Mouse (Mus musculus) right cerebral cortex, adult 18-20 months (tissue): ENCODE measurements around the gene Slc9a3r2.
"Not testable (repeated sequence)": the region's sequence is repeated elsewhere in the genome, so short reads cannot be mapped to it uniquely, and the experiment has no call there.

Experiments
- DNase-seq: peaks from one replicate; pipeline ENCODE4 v3.0.0; 2022; ENCODE audit warnings: mixed read lengths

Gene Slc9a3r2

DNA sequence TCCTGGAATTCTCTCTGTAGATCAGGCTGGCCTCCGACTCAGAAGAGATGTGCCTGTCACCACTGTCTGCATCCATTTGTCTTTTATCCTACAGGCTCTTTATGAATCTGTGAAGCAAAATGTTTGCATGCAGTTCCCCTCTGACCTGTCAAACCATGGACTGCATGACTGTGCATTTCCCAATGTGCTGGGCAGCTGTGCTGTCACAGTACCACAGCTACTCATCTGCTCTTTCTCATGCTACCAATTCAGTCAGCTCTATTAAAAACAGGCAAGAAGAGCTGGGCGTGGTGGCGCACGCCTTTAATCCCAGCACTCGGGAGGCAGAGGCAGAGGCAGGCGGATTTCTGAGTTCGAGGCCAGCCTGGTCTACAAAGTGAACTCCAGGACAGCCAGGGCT lies 16.9 kb upstream of the Slc9a3r2 start:
- DNase-seq, result not testable (repeated sequence)

DNA sequence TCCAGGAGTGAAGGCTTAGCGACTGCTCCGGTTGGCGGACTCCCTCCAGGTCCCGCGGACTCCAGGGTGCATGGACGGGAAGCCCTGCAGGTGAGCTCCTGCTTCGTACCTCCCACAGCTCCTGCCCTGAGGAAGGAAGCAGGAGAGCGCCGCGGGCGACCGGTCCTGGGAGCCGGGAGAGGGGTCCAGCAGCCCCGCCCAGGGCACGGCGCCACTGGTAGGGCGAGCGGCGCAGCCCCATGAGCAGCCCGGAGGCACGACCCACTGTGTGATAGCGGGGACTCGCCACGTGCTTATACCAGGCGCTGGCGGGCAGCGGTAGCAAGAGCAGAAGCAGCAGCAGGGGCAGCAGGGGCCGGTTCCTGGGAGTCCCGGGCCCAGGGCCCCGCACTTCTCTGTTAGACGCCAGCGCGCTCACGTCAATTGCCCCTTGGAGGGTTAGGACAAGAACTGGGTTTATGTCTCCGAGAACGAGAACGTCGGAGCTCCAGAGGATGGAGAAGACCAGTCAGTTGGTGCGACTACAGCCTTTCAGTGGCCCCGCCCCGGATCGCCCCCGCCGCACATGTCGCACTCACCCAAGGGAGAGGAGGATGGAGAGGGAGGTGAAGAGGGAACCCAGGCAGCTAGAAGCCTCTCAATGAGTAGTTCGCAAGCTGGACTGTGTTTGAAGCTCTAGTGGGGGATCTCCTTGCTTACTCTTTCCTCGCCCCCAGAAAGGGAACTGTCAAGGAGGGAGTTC lies 8.1 kb upstream of the Slc9a3r2 start, which contains the start of gene Npw:
Gene Npw (minus strand): TSS at position 441 of the 742 bp plus-strand sequence.
- DNase-seq, result no peak

DNA sequence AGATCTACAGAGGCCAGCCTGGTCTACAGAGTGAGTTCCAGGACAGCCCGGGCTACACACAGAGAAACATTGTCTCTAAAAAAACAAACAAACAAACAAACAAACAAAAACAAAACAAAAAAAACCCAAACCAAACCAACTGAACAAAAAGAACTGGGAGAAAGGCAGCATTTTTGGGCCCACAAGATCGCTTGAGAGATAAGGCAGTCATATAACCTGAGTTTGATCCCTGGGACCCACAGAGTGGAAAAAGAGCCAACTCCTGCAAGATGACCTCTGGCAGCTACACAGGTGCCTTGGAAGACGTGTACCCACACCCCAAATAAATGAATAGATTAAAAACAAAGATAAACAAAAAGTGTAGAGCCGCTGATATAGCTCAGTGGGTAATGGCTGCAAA lies 4.8 kb upstream of the Slc9a3r2 start:
- DNase-seq, result no peak

DNA sequence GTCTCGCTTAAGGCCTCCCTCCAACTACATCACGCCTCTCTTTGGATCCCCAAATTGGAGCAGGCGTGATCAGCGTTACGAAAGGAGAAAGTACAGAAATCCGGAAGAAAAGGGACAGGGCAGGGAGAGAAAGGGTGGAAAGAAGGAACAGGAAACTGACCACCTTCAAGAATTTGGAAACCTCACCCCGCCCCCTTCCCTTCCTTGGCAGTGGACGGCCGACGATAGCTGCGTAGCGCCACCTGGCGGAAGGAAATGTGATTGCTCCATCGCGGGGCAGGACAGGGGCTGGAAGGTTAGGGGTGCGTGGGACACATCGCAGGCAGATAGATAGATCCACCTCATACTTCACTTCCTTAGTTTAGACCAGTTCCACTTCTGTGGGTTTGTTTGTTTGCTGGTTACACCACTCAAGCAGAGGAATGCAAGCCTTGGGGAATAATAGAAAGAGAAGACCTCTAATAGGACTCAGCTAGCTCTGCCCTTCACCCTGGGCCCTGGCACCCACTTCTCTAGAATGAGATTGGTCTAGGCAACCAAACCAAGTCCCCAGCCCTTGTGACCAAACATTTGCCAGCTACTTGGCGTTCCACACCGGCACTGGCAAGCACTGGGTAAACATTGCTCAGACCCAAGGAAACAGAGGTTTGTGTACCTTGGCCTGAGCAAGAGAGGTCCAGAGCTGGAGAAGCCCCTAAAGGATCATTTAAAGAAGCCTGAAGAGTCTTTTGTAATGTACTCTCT lies 4.0 kb upstream of the Slc9a3r2 start:
- DNase-seq, result peak; percentile 50

DNA sequence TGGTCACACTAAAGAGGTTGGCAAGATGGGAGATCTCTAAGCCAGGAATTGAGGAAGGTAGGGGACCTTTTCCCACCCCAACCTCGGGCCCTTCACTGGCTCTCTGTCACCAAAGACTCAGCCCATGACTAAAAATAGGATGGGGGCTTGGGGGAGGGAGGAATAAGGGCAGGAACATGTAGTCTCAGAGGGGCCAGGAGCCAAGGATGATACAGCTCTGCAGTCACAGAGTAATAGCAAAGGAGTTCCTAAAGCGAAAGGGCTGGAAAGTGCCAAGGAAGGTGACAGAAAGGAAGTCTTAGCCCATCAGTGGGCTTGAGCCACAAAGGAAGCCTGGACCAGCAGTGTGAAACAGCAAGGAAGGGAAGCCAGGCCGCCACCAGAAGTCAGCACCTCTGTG lies 1.7 kb upstream of the Slc9a3r2 start:
- DNase-seq, result no peak

DNA sequence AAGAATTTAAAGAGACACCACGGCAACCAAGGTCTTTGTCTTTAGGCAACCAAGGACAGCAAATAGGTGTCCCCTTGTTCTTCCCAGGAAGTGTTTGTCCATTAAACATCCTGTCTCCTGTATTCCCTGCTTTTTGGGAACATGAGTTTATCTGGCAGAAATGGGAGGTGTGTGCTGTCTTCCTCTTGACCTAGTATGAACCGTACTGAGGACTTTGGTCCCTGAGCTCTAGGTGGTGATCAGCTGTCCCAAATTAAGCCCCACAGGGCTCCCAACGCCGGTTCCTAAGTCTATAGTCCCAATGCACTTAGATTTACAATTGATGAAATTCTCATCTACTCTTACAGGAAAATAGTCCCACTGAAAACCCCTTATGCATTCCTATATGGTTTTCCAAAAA lies 639 bp upstream of the Slc9a3r2 start:
- DNase-seq, result no peak

DNA sequence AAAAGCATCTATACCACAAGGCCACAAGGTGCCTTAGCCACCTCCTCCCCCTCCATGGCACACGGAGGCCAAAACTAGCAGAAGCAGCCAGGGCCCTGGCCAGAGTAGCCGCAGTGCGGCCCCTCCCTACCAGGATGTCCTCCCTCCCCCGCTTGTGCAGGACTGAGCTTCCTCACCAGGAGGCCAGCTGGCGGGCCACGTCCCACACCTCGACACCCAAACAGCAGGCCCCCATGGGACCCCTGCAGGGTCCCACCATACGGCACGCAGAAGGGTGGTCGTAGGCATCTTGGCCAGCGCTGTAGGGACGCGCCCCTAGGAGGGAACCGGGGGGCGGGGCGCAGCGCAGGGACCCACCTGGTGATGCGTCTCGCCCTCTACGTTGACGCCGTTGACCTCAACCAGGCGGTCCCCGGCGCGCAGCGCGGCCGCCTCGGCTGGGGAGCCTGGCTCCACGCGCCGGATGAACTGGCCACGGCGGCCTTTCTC lies 502 bp downstream of the Slc9a3r2 start:
- peak; percentile 19 for DNase-seq

DNA sequence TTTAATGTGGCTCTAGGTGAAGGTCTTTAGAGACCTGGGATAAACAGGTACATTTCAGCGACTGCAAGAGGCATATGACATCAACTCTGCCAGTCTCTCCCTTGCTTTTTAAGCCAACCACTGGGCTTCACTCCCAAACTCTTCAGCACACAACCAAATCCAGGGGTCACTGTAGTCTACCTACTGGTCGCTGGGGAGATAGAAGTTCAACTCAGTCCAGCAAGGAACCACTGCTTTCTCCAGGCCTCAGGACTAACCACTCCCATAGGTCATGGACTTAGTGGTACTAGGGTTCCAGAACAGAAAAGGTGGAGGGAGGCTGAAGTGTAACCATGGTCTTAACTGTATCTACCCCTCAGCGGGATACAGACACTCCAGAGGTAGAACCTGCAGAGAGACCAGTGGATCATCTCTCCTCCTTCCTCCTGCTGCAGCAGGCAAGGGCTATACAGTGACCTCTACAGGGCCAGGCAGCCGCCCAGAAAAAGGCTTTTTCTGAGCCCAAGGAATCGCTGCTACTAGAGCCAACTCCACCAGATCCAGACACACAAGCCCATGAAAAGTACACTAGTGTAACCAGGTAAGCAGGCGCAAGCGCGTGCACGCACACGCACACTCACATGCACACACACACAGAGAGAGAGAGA lies 1.3 kb downstream of the Slc9a3r2 start:
- no peak for DNase-seq

DNA sequence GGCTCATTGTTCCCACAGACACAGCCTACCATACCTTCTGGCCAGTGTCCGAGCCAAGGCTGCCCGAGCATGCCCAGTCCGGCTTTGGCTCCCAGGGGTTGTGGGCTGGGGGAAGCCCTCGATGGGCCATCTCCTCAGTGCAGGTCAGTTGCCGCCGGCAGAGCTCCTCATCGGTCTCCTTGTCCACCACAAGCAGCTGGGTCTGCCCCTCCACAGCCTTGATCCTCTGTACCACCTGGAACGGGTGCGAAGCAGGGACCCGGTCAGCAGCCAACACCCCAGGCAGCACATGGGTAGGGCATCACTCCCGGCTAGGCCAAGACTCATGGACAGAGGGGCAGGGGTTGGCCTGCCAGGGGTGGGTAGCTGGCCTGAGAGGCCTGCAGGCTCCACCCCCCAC lies 2.6 kb downstream of the Slc9a3r2 start:
- no peak for DNase-seq

DNA sequence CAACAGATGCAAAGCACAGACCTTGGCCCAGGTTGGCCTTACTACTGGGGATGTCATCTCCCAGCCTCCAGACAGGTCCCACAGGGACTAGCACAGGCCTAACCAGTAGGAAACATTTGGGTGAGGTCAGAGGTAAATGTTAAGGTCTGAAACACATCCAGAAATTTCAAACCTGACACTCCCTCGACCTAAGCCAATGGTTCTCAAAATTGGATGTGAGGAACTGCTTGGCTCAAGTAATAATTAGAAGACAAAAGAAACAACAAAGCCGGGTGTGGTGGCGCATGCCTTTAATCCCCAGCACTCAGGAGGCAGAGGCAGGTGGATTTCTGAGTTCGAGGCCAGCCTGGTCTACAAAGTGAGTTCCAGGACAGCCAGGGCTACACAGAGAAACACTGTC lies 3.7 kb downstream of the Slc9a3r2 start:
- DNase-seq, result no peak

DNA sequence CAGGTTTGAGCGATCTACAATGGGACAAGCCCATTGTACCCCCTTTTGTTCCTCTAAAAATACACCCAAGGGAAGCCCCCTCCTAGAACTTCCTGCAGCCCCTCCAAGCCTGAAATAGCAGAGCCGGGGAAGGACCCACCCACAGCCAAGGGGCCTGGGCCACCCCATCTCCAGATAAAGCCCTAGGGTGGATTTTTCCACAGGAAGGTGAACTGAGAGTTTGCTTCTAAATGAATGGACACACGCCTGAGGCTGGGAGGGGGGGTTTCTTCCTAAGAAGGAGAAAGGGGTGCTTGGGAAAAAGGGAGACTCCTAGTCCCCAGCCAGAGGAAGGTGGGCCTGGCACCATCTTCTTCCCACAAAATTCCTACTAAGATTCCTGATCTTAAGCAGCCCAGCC lies 4.2 kb downstream of the Slc9a3r2 start:
- DNase-seq, result no peak

DNA sequence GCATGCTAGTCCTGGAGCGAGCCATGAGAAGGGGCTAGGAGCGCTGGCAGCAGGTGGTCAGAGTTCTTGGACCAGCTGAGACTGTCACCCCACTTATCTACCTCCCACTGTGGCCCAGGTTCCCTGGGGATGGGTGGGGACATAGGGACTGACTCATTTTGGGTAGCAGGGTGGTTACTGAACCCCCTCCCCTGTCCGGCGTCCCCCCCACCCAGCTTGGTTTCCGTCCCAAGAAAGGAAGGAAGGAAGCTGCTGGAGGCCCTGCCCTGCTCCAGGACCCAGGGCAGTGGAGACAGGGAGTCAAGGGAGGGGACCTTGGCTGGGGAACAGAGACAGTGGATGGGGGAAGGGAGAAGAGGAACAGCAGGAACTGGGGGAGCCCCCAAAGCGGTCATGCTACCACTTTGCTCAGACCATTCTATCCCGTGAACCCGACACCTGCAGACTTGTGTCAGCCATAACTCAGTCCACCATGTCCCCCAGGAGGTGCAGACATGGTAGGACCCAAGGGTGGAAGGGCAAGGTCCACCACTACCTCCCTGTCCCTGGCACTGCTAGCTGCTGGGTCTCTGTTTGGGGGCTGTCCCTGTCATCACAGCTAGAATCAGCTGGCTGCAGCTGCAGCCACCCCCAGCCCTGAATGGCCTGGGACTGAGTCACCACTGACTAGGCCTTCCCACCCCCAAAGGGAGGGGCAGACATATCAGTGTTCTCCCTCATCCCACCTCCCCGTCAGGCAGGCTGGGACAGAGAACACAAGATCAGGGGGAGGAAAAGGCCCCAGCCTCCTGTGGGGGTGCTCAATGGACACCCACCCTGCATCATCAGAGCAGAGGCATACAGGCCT lies 5.0 kb downstream of the Slc9a3r2 start:
- peak; percentile 38 for DNase-seq

DNA sequence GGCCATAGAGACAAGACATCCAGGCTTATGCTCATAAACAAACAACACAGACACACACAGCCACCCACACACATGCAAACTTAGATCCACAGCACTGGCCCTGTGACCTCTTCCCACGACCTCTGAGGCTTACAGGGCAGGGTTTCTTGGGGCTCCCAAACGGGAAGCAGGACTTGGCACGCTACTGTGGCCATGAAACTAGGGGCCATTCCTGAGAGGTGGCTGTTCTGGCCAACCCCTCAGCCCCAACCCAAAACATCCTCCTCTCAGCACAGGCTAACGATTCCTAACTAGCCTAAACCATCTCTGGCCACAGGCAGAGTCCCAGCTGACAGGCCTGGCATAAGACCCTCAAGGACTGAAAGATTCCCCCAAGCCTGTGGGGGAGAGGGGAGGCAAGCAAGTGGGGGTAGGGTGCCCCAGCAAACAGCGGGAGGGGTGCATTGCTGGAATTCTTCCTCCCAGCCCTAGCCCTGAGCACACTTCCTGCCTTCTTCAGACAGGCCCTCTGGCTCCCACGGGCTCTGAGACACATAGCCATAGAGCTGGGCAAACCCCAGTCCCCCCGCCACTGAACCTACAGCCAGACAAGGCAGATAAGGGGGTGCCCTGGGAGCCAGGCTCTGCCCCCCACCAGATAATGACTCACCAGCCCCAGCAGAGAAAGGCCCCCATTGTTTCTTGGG lies 6.0 kb downstream of the Slc9a3r2 start:
- no peak for DNase-seq

DNA sequence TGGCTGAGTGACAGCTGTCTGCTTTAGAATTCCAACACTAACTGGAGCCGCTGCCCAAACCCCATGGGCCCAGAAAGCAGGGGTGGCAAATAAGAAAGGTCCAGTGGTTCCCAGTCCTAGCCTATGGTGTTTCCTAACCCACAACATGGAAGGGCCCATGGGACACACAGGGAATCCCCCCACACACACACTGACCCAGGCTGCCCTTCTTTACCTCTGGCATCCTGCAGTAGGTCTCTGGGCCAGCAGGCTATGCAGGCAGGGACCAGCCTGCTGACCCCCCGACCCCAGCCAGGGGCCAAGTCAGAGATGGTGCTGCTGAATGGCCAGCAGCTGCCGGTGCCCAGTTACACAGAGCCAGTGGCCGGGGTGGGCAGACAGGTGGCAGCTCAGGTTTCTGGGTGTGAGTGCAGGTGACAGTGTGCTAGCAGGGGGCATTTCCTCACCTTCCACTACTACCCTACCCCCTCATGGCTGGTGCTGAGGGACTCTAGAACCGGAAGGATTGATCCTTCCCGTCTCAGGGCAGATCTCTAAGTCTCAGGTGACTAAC lies 7.3 kb downstream of the Slc9a3r2 start:
- no peak for DNase-seq

DNA sequence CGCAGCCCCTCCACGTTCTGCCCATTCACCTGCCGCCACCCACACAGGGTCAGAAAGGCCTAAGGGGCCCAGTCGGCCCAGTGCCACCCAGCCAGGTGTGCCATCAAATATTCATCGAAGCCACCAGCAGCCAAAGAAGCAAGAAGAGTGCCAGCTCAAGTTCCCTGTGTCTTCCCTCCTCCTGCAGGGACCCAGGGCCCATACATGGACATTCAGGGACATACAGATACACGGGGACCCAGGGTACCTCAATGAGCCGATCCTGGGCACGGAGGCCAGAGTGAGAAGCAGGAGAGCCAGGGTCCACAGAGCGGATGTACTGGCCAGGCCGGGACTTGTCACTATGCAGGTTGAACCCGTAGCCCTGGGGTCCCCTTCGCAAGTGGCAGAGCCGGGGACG lies 8.2 kb downstream of the Slc9a3r2 start:
- DNase-seq, result no peak

DNA sequence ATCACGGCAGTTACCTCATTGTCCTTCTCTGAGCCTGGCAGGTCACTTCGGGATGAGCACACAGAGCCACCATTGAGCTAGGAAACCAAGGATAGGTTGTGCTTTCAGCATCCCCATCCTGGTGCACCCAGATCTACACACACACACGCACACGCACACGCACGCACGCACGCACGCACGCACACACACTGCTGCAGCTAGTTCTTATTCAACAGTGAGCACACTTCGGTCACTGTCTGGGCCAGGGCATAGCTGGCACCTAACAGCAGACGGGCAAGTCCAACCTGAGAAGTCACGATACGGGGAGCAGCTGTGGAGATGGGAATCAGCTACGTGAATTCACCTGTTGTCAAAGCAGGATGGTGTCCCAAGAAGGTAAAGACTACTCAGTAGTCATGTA lies 9.5 kb downstream of the Slc9a3r2 start:
- DNase-seq, result no peak

DNA sequence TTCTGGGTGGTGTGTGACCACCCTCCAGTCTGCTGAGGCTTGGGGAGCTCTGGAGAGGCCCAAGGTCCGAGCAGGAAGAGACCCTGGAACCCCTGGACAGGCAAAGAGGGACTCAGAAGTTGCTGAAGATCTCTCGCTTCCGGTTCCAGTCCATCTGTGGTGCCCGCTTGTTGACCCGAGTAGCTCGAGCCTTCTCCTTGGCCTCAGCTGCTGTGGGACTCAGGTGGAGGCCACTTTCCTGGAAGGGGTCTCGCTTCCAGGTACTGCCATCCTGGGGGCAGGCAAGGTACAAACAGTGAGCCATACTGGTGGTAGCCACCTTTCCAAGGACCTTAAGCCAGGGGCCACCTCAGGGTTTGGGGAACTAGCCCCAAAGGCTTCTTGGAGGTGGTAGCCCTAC lies 10.0 kb downstream of the Slc9a3r2 start:
- no peak for DNase-seq

DNA sequence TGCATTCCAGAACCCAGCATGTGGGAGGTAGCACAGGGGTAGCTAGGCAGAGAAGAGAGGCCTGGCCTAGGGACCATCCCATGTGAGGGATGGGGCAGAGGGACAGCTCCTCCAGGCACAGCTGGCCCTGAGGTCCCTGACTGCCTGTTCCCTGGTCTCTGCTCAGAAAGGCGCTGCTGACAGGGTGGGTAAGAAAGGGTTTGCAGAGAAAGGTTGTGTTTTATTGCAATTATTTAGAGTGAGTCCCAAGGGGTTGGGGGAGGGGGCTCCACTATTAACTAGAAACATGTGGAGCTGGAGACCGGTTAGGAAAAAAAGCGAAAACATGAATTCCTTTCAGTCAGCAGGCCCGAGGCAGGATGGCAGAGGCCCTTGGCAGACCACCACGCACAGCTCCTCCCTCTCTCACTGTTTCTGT lies 10.5 kb downstream of the Slc9a3r2 start:
- DNase-seq, result no peak

DNA sequence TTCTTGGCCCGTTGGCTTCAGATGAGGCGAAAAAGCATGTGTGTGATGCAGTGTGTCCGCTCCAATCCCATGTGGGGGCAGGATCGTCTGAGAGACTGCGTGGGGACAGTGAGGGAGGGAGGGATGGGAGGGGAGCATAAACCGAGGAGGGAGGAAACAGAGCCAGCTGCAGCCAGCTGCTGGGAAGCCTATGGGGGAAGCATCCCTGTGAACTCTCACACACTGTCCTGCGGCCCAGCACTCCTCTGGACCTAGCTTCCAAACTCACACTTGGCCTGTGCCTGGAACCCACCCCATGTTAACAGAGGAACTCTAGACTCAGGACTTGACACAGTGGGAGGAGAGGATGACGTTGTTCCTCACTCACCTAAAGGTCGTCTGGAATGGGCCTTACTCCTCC lies 11.3 kb downstream of the Slc9a3r2 start:
- DNase-seq, result no peak

DNA sequence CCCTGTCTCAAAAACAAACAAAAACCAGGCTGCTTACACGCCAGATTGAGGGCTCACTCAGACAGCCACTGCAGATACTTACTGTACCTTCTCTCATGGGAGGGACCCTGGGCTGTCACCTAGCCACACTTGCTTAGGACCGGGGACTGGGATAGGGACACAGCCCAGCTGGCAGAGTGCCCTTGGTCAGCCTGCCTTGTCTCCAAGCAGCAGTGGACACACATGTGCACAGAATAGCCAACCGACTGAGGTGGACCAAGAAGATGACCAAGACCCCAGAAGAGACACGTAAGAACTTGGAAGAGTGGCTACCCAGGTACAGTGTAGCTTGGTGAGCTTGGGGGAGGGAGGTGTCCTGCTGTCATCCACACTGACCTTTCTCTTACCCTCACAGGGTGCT lies 11.9 kb downstream of the Slc9a3r2 start:
- no peak for DNase-seq

DNA sequence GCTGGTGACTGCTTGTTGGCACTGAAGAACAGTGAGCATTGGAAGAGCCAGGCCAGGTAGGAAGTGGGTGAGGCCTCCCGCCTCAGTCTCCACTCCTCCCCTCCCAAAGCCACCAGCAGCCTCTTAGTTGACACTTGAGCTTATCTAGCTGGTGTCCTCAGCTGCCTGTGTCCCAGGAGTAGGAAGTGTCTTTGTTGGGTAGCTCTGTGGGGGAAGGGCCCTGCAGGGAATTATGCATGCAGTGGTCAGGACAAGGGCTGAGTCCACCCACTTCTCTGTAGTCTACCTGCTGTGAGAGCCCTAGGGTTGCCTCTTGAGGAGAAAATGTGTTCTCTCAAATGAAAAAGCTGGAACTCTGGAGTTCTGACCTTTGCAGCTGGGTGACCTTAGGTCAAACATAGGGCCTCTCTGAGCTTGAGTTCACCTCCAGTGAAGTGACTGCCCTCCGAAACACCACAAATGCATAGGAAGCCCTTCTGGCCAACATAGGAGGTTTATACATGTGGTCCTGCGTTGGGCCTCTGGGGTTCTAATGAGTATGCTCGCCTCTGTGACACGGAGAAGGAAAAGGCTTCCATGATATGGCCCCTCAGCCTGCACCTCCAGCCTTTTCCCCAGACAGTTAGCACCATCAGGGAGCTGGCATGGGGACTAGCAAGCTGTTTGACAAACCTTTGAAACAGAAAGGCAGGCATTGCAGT lies 13.2 kb downstream of the Slc9a3r2 start:
- no peak for DNase-seq
